22 mouse cellular contexts compared by ENCODE assay signal in genomic region chr3:131609651-131610050, GRCm38 (mm10). TPM values are rescaled to one million over a fixed set of nuclear protein-coding genes. Genes with fewer than 3 reads are reported as not detected.
DNase-seq lines count a peak whose midpoint lies in the region; ATAC-seq and TF ChIP-seq lines count a peak whose summit lies in the region.
"Had no signal": no experiment of that assay in that cellular context is flagged by ENCODE, and none has a peak within 500 bp of the region (broad histone marks: within the 10 kb centered on the region; RNA-seq: fewer than 3 reads in every experiment).

No protein-coding gene starts in this region.

- H3K4me1 ChIP-seq in lung, postnatal 0 days (ENCODE audit: insufficient read depth, low read depth, low read length): no peaks in the 10 kb centered on the region
- H3K4me1 ChIP-seq: embryonic facial prominence, embryonic 15.5 days; forebrain, embryonic 12.5 days had no signal

- TF ChIP-seq EP300 in lung, postnatal 0 days (IDR thresholded peaks at IDR 0.05): no peak

- no peak for ATAC-seq in lung, postnatal 0 days
- ATAC-seq: forebrain, embryonic 14.5 days had no signal

- no peaks in the 10 kb centered on the region for H3K27me3 ChIP-seq in lung, postnatal 0 days (replicated peaks; ENCODE audit: insufficient read depth, low read length)
- H3K27me3 ChIP-seq: embryonic facial prominence, embryonic 13.5 days; embryonic facial prominence, embryonic 15.5 days; forebrain, embryonic 12.5 days had no signal

- peak; percentile 19 for DNase-seq in kidney, adult 11 months
- no peak for DNase-seq in kidney, adult 9 months
- peak; percentile 64 for DNase-seq in kidney, postnatal 14 days
- DNase-seq in kidney, adult 18-20 months: no peak
- DNase-seq in lung, postnatal 0 days (ENCODE audit: low spot score): peak; percentile 12
- no peak for DNase-seq in lung, adult 18-20 months
- DNase-seq: adrenal gland, adult 2 months; adrenal gland, postnatal 10 days; adrenal gland, postnatal 25 days; cerebellum, adult 11 months; cerebellum, adult 18-20 months; cerebellum, adult 8-10 months; cerebellum, adult 9-11 months; cerebellum, postnatal 14 days; cerebellum, postnatal 36 days; embryo, embryonic 11 days had no signal

- H3K36me3 ChIP-seq in lung, postnatal 0 days (ENCODE audit: insufficient read depth, low read length): peaks cover 15% of the 10 kb centered on the region; the same call in 1 of the 2 replicates

- no peak overlapping the region for H3K27ac ChIP-seq in lung, postnatal 0 days (ENCODE audit: low read length)
- H3K27ac ChIP-seq: embryonic facial prominence, embryonic 13.5 days; embryonic facial prominence, embryonic 15.5 days; forebrain, embryonic 10.5 days; forebrain, embryonic 12.5 days had no signal

- H3K4me2 ChIP-seq in lung, postnatal 0 days (replicated peaks; ENCODE audit: low read depth, low read length): no peak overlapping the region
- H3K4me2 ChIP-seq: embryonic facial prominence, embryonic 13.5 days; embryonic facial prominence, embryonic 15.5 days; forebrain, embryonic 12.5 days had no signal

- H3K9me3 ChIP-seq in lung, postnatal 0 days (ENCODE audit: low read length): no peaks in the 10 kb centered on the region
- H3K9me3 ChIP-seq: embryonic facial prominence, embryonic 13.5 days; embryonic facial prominence, embryonic 15.5 days; forebrain, embryonic 10.5 days; forebrain, embryonic 12.5 days had no signal

- H3K9ac ChIP-seq in lung, postnatal 0 days (replicated peaks; ENCODE audit: low read depth): no peak overlapping the region
- H3K9ac ChIP-seq: embryonic facial prominence, embryonic 13.5 days; embryonic facial prominence, embryonic 15.5 days; forebrain, embryonic 12.5 days had no signal

- no peak overlapping the region for H3K4me3 ChIP-seq in lung, postnatal 0 days (ENCODE audit: low read depth, low read length)
- H3K4me3 ChIP-seq: embryonic facial prominence, embryonic 13.5 days; embryonic facial prominence, embryonic 15.5 days; erythroblast, embryonic 14.5 days; forebrain, embryonic 10.5 days; forebrain, embryonic 12.5 days had no signal

- 59% methylated on average over 4 of the region's 4 CpGs for WGBS in lung, postnatal 0 days

- no peak for TF ChIP-seq CTCF in lung, postnatal 0 days (IDR thresholded peaks at IDR 0.05)

RNA-seq across cellular contexts. Expression of gene Papss1, which starts 45.1 kb away (rescaled TPM):
- 45.9 and 50.4 TPM in 2 replicates for polyA plus RNA-seq in lung, postnatal 0 days (2015; fragmentation: Nextera tagmentation; extraction: Ambion mirVana)

Comparison
In these comparisons a context has a peak if more than half of its experiments do, and no peak if none do; other contexts are left out.
1. DNase-seq: peak in kidney, adult 11 months (single experiment), kidney, postnatal 14 days (single experiment) and lung, postnatal 0 days (single experiment); none in kidney, adult 9 months (single experiment), kidney, adult 18-20 months (single experiment) and lung, adult 18-20 months (0 of 2).